Mouse (Mus musculus) T-helper 1 cell (primary cell): ENCODE measurements at regions not wholly inside any gene's neighbourhood (a gene's known extent, or its start where the extent isn't known, plus 50 kb on each side); places are given as distances from the start of the nearest gene placed in this dataset.

ENCODE experiments used
- in situ Hi-C: fragments of 300-600 bp; cut with MboI, MseI; formaldehyde crosslinking; loops from one replicate; pipeline ENCODE4 v1.15.1; 2025; ENCODE audit warnings: high pct_unique_total_duplicates

- in situ Hi-C loops, result loop anchor here (5.0 kb wide), 1 partner anchor 87 kb away; no protein-coding TSS in a partner anchor
Measured at GRCm38 (mm10) chr13:30484527-30485185, 60.5 kb downstream of the Uqcrfs1 start.

GRCm38 (mm10) chr13:30479128-30479666, 66.0 kb downstream of the Uqcrfs1 start:
- in situ Hi-C loops, result no loop called here

- in situ Hi-C loops, result no loop called here
Measured at GRCm38 (mm10) chr13:30478556-30478955, 66.6 kb downstream of the Uqcrfs1 start.

DNA sequence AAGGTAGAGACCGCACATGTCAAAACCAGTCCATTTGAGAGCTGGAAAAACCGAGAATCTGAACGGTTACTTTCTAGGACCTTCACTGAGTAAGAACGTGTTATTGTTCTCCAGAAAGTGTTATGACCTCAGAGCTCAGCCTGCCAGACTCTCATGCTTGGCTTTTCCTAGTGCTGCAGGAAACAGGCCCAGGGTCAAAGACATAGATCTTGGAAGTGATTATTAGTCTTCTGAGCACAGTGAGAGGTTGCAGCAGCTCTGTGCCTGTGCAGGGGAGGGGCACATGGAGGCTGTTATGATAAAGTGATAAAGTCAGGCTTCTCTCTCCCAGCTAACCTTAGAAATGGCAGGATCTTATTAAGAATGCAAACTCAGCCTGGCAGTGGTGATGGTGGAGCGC, 73.9 kb downstream of the Uqcrfs1 start:
- in situ Hi-C loops, result no loop called here

DNA sequence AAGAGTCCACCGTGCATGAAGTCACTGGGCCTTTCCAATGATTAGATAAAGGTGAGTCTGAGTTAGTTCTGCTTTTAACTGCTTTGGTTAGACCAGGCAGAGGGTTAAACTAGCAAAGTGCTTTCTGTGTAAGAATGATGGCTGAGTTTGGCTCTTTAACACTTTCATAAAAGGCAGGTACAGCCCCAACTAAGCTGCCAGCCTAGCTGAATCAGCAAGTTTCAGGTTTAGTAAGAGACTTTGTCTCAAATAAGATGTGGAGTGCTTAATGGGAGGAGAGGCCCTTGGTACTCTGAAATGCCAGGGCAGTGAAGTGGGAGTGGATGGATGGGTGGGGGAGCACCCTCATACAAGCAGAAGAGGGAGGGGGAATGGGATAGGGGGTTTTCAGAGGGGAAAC, 78.1 kb downstream of the Uqcrfs1 start:
- in situ Hi-C loops, result no loop called here

GRCm38 (mm10) chr13:30465439-30465838, 79.7 kb downstream of the Uqcrfs1 start:
- in situ Hi-C loops, result no loop called here

GRCm38 (mm10) chr13:30455278-30455681, 89.9 kb downstream of the Uqcrfs1 start:
- in situ Hi-C loops, result no loop called here

GRCm38 (mm10) chr13:30452126-30452525, 93.0 kb downstream of the Uqcrfs1 start:
- in situ Hi-C loops, result no loop called here

GRCm38 (mm10) chr13:30448895-30449294, 96.3 kb downstream of the Uqcrfs1 start:
- in situ Hi-C loops, result no loop called here
